Comparison of ENCODE assay signal across 28 mouse cellular contexts in genomic region chr2:160083674-160084073, GRCm38 (mm10).
"Had no signal": no experiment of that assay in that cellular context is flagged by ENCODE, and none has a peak within 500 bp of the region (broad histone marks: within the 10 kb centered on the region; RNA-seq: fewer than 3 reads in every experiment).

No protein-coding gene starts in this region.

- H3K27ac ChIP-seq: embryonic facial prominence, embryonic 10.5 days; embryonic facial prominence, embryonic 12.5 days; embryonic facial prominence, embryonic 13.5 days; embryonic facial prominence, embryonic 15.5 days; forebrain, embryonic 10.5 days; forebrain, embryonic 12.5 days; forebrain, embryonic 13.5 days; forebrain, embryonic 15.5 days; gastrocnemius, adult 2 months; heart, adult 2 months had no signal

- H3K4me1 ChIP-seq: embryonic facial prominence, embryonic 10.5 days; embryonic facial prominence, embryonic 12.5 days; embryonic facial prominence, embryonic 13.5 days; embryonic facial prominence, embryonic 15.5 days; forebrain, embryonic 10.5 days; forebrain, embryonic 12.5 days; forebrain, embryonic 13.5 days; forebrain, embryonic 15.5 days had no signal

- ATAC-seq: forebrain, embryonic 13.5 days; forebrain, embryonic 14.5 days; forebrain, embryonic 15.5 days; forebrain, embryonic 16.5 days; forebrain, postnatal 0 days had no signal

- H3K9ac ChIP-seq: embryonic facial prominence, embryonic 12.5 days; embryonic facial prominence, embryonic 13.5 days; embryonic facial prominence, embryonic 15.5 days; forebrain, embryonic 12.5 days; forebrain, embryonic 13.5 days; forebrain, embryonic 15.5 days; forebrain, postnatal 0 days had no signal

- H3K9me3 ChIP-seq: embryonic facial prominence, embryonic 10.5 days; embryonic facial prominence, embryonic 12.5 days; embryonic facial prominence, embryonic 13.5 days; embryonic facial prominence, embryonic 15.5 days; forebrain, embryonic 10.5 days; forebrain, embryonic 12.5 days; forebrain, embryonic 13.5 days; forebrain, embryonic 15.5 days had no signal

- H3K36me3 ChIP-seq: embryonic facial prominence, embryonic 10.5 days; embryonic facial prominence, embryonic 12.5 days; embryonic facial prominence, embryonic 13.5 days; embryonic facial prominence, embryonic 15.5 days; forebrain, embryonic 10.5 days; forebrain, embryonic 12.5 days; forebrain, embryonic 15.5 days had no signal

- H3K4me3 ChIP-seq: embryonic facial prominence, embryonic 10.5 days; embryonic facial prominence, embryonic 12.5 days; embryonic facial prominence, embryonic 13.5 days; embryonic facial prominence, embryonic 15.5 days; erythroblast, embryonic 14.5 days; forebrain, embryonic 10.5 days; forebrain, embryonic 12.5 days; forebrain, embryonic 13.5 days; forebrain, embryonic 15.5 days; gastrocnemius, adult 2 months; heart, adult 2 months had no signal

- H3K4me2 ChIP-seq: embryonic facial prominence, embryonic 12.5 days; embryonic facial prominence, embryonic 13.5 days; embryonic facial prominence, embryonic 15.5 days; forebrain, embryonic 12.5 days; forebrain, embryonic 13.5 days; forebrain, embryonic 15.5 days had no signal

- DNase-seq: cerebellum, adult 2 months; cerebellum, adult 8-10 months; cerebellum, adult 9-10 months; cerebellum, adult 9-11 months; cerebellum, postnatal 10 days; cerebellum, postnatal 14 days; cerebellum, postnatal 25 days; cerebellum, postnatal 36 days; embryo, embryonic 11 days; forebrain, postnatal 0 days; gastrocnemius, adult 2 months; gastrocnemius, postnatal 10 days; gastrocnemius, postnatal 14 days; gastrocnemius, postnatal 36 days; heart, adult 11 months; heart, adult 18-20 months; heart, adult 2 months had no signal

- H3K27me3 ChIP-seq: embryonic facial prominence, embryonic 12.5 days; embryonic facial prominence, embryonic 13.5 days; embryonic facial prominence, embryonic 15.5 days; forebrain, embryonic 12.5 days; forebrain, embryonic 13.5 days; forebrain, embryonic 15.5 days had no signal
